In genomic region chr1:157055901-157056300, GRCm38 (mm10) we compare ENCODE assay signal across 13 mouse cellular contexts. TPM values are rescaled to one million over a fixed set of nuclear protein-coding genes. Genes with fewer than 3 reads are reported as not detected.
DNase-seq lines count a peak whose midpoint lies in the region; ATAC-seq lines count a peak whose summit lies in the region.
"Had no signal": no experiment of that assay in that cellular context is flagged by ENCODE, and none has a peak within 500 bp of the region (broad histone marks: within the 10 kb centered on the region; RNA-seq: fewer than 3 reads in every experiment).

No protein-coding gene starts in this region.

- peak overlapping the region; percentile 69 for H3K27ac ChIP-seq in liver, embryonic 11.5 days (ENCODE audit: low read depth, low read length)
- H3K27ac ChIP-seq in hindbrain, embryonic 10.5 days: peak overlapping the region; percentile 64; the same call in 1 of the 2 replicates
- H3K27ac ChIP-seq: kidney, postnatal 0 days had no signal

- no peaks in the 10 kb centered on the region for H3K36me3 ChIP-seq in liver, embryonic 11.5 days (ENCODE audit: control insufficient read depth, insufficient read depth, low read length)
- no peaks in the 10 kb centered on the region for H3K36me3 ChIP-seq in hindbrain, embryonic 10.5 days

- peak; percentile 74; the same call in 1 of the 2 replicates for ATAC-seq in liver, embryonic 11.5 days (replicated peaks; ENCODE audit: low FRiP score)
- peak; percentile 37; the same call in 1 of the 2 replicates for ATAC-seq in megakaryocyte progenitor cell, adult 5-6 weeks (replicated peaks; ENCODE audit: poor library complexity)

- H3K4me3 ChIP-seq in liver, embryonic 11.5 days (ENCODE audit: low read depth, low read length): no peak overlapping the region
- H3K4me3 ChIP-seq in hindbrain, embryonic 10.5 days: no peak overlapping the region

- H3K27me3 ChIP-seq in liver, embryonic 11.5 days (replicated peaks; ENCODE audit: control insufficient read depth, insufficient read depth, low read length): no peaks in the 10 kb centered on the region
- peaks cover 22% of the 10 kb centered on the region for H3K27me3 ChIP-seq in hindbrain, embryonic 10.5 days (ENCODE audit: insufficient read depth, poor library complexity, severe bottlenecking)
- H3K27me3 ChIP-seq: CH12.LX had no signal

- H3K4me2 ChIP-seq in liver, embryonic 11.5 days: peak overlapping the region; percentile 33

- H3K9ac ChIP-seq in liver, embryonic 11.5 days (ENCODE audit: low read depth, low read length): no peak overlapping the region

- H3K9me3 ChIP-seq in liver, embryonic 11.5 days (ENCODE audit: control insufficient read depth, low read length): no peaks in the 10 kb centered on the region
- no peaks in the 10 kb centered on the region for H3K9me3 ChIP-seq in hindbrain, embryonic 10.5 days

- no peak for DNase-seq in liver, embryonic 11.5 days (ENCODE audit: low spot score)
- DNase-seq in liver: no peak
- DNase-seq in hindbrain, embryonic 10.5 days (ENCODE audit: low spot score): no peak
- no peak for DNase-seq in embryo, embryonic 9.5 days (ENCODE audit: extremely low spot score)
- no peak for DNase-seq in layer of hippocampus, adult 18-20 months (ENCODE audit: low spot score in 2 of 2)
- DNase-seq in left cerebral cortex, adult 9 months (ENCODE audit: low spot score in 2 of 2): no peak
- DNase-seq: lung, postnatal 14 days had no signal

- 54% methylated on average over 6 of the region's 6 CpGs for WGBS in liver, embryonic 11.5 days
- whole genome bisulfite sequencing in hindbrain, embryonic 10.5 days: 49% methylated on average over 6 of the region's 6 CpGs

- H3K4me1 ChIP-seq in liver, embryonic 11.5 days (replicated peaks; ENCODE audit: control insufficient read depth, insufficient read depth, low read length): peaks cover 26% of the 10 kb centered on the region
- peaks cover 37% of the 10 kb centered on the region for H3K4me1 ChIP-seq in hindbrain, embryonic 10.5 days (replicated peaks)

RNA-seq across cellular contexts. Expression of gene Tex35, which starts 52.6 kb away (rescaled TPM):
- not detected in 2 replicates for polyA plus RNA-seq in liver, embryonic 11.5 days (2014; fragmentation: Nextera tagmentation; extraction: Ambion mirVana)
- 0.24 TPM in 1 of 2 replicates, not detected in the other for polyA plus RNA-seq in hindbrain, embryonic 10.5 days (2016; fragmentation: Nextera tagmentation; extraction: Ambion mirVana)
- total RNA-seq in megakaryocyte progenitor cell, adult 5-6 weeks (2015): not detected in 2 replicates
- not detected in 2 replicates for total RNA-seq in megakaryocyte progenitor cell, adult 5-6 weeks (2017)
- not detected for total RNA-seq in layer of hippocampus, adult 18-20 months (2021)
- total RNA-seq: left cerebral cortex, postnatal 25 days had no signal
- polyA plus RNA-seq: embryonic facial prominence, embryonic 11.5 days; kidney, postnatal 0 days; neural tube, embryonic 11.5 days had no signal
